Mouse (Mus musculus): ENCODE results near the gene Srrm1.
"Not testable (repeated sequence)": the region's sequence is repeated elsewhere in the genome, so short reads cannot be mapped to it uniquely, and the experiment has no call there.

The Srrm1 gene

DNA sequence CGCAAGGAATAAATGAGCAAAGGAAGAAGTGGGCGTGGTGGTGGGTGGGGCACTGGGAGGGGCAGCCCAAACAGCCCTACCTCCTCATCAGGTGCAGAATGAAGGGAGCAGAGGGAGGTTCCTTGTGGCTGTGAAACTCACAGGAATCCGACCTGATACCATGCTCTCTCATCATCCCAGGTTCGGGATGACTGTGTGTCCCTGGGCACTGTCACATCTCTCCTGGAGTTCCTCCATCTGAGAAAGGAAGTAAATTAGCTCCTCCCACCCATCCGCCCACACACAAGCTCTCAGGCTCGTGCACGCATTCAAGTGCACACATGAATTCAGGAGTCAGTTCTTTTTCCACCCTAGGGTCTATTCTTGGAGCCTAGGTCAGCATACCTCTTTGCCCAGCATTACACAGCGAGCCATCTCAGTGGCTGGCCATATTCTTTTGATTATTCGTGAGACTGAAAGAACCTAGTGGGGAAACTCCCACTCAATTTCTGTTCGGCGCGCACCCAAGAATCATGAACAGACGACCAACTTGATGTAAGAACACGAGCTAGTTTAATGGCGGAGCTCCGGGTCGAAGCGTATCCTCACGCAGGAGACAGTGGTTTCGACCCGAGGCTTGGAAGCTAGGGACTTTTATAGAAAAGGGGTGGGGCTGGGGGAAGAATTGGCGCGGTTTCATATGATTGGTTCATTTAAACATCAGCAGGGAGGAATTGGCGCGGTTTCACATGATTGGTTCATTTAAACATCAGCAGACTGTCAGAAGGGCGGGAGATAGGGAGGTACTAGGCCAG lies 52.7 kb downstream of the Srrm1 start:
- no peak for DNase-seq (ENCODE audit: low read depth)

DNA sequence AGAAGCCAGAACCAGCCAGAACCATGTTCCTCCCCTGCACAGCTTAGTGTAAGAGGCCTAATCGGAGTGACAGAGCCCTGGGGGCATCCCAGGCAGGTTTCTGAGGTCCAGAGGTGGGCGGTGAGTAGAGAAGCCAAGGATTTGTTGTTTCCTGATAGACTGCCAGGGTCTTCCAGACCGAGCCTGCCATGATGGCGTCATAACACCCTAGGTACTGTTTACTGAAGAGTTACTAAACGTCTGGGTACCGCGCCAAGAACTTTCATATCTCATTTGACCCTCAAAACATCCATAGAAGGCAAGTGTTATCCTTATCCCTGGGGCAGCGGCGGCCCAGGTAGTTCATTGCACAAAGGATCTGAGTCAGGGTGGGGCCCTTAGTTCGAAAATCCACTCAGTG lies 54.4 kb downstream of the Srrm1 start:
- no peak for DNase-seq (ENCODE audit: low read depth)

DNA sequence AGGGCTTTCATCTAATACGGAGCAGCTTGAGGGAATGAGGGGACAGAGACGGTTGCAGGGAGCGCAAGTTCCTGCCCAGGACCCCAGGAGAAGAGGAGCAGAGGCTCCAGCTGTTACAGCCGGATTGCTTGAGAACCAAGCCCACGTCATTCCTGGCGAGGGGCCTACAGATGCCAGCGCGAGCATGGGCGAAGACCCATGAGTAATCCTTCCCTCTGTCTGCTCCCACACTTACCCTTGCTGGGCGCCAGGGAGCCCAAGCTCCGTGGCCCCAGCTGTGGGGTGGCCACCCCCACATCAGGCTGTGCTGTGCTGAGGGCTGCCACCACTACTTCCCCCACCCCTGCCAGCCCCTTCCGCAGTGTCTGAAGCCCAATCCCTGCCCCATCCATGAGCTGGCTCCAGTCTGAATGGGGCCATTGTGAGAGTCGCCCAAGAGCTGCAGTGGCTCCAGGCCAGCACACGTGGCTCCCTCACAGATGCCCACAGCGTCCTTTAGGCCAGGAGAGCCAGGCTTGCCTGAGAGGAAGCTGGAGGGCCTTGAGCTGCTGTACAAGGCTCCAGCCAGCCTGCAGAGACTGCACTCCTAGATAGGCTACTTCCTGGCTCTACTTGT lies 55.1 kb downstream of the Srrm1 start:
- no peak for DNase-seq (ENCODE audit: low read depth)

DNA sequence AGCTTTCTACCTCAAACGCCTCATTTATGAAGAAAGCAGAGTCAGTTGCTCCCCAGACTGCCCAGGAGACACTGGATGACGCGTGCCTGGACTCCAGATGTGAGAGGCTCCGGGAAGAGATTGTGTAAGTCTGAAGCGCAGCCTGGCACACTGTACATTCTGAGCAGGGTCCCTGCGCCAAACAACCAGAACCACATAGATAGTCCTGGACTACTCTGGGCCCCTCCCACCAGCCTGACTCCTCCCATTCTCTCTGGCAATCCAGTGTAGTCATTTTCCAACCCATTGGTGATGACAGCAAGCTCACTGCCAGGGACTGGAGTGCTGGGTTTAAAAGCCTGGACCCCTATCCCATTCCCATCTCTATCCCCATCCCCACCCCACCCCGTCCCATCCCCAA lies 56.0 kb downstream of the Srrm1 start:
- DNase-seq (ENCODE audit: low read depth), result no peak

DNA sequence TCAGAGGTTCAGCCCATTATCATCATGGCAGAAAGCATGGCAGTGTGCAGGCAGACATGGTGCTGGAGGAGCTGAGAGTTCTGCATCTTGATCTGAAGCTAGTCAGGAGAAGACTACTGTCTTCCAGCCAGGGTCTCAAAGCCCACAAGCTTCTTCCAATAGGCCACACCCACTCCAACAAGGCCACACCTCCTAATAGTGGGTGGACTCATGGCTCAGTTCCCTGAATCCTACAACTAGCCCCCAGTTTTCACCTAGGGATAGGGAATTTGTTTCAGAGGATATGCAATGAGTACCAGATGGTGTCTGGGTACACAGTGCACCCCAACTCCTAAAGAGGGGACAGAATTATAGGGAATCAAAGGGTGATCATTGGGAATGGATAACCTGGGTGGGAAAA lies 56.6 kb downstream of the Srrm1 start:
- no peak for DNase-seq (ENCODE audit: low read depth)

DNA sequence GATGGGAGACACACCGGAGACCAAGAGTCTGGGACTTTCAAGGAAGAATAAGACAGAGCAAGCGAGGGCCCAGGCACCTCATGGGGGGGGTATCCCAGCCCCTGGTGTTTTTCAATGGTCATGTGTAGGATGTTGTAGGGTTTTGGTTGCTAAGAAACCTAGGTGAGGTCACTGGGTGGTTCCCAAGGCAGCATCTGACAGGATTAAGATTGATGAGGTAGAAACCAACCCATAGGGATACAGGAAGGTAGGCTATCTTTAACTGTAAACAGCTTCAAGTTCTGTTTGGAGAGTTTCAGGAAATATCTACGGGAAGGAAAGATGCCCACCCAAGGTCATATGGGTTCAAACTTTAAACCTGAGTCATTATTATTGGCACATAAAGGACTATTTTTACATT lies 59.3 kb downstream of the Srrm1 start:
- DNase-seq (ENCODE audit: low read depth), result peak; percentile 42

DNA sequence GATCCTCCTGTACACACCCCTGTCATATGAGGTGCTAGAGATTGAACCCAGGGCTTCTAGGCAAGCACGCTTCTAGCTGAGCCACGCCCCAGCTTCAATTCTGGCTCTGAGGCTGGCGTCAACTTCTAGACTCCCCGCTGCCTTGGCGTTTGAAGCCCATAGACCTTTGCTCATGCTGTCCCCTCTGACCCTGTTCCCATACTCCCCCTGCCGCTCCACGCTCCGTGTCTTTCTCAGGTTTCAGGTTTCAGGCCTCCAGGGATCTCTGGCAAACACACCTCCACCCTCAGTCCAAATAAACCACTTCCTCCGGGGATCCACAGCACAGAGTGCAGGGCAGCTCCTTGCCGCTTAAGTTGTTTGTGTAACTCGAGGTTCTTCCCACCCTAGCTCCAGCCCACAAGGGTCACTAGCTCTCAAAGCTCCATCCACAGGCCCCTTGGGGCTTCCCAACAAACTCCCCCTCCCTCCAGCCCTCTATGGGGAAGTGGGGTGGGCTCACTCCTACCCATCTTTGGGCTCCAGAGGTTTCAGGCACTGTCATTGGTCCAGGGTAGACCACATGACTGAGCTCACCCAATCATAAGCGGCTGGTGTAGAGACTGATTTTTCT lies 60.5 kb downstream of the Srrm1 start:
- DNase-seq (ENCODE audit: low read depth), result peak; percentile 82

DNA sequence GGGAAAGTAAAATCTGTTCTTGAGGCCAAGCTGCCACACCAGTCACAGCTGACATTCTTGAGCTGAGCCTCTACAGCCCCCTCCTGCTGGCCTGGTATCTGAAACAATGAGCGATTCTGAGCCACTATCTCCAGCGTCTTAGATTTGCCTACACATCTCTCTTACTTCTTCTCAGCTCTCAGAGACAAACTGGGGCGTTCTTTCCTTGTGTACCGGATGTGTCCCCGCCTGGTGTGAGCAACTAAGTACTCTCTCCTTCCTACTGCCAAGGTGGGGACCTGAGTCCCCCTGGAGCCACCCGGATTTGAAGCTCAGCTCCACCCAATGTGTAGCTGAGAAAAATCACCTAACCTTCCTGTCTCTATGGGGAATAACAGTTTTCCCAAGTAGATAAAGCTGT lies 61.3 kb downstream of the Srrm1 start:
- DNase-seq (ENCODE audit: low read depth), result no peak

DNA sequence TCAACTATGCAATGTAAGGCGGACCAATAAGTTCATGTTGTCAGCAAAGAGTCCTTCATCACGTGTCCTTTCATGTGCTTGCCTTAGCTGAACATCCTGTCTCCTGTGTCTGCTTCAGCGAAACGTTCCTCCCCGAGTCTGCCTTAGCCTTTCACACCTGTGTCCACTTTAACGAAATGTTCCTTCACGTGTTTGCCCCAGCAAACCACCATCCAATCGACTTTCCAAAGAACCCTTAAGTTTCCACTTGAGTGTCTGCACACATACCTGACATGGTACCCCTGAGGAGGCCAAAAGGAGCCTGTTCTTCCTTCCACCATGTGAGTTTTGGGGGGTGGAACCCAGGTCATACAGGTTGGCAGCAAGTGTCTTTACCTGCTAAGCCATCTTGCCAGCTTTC lies 61.9 kb downstream of the Srrm1 start:
- no peak for DNase-seq (ENCODE audit: low read depth)

DNA sequence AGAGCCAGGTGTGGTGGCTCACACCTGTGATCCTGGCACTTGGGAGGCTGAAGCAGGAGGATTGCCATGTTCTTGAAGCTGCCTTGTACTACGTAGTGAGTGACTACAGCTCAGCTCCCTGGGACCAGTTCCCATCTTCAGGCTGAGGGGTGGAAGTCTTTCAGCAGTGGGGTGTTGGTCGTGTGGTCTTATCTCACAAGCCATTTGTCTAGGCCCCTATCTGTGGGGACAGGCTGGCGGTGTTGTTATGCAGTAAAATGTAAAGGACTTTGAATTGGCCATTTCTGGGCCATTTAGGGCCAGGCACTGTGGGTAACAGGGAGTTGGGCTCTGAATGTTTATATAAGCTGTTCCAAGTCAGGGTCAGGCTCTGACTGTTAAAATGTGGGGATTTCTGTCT lies 65.1 kb downstream of the Srrm1 start:
- DNase-seq (ENCODE audit: low read depth), result peak; percentile 35

DNA sequence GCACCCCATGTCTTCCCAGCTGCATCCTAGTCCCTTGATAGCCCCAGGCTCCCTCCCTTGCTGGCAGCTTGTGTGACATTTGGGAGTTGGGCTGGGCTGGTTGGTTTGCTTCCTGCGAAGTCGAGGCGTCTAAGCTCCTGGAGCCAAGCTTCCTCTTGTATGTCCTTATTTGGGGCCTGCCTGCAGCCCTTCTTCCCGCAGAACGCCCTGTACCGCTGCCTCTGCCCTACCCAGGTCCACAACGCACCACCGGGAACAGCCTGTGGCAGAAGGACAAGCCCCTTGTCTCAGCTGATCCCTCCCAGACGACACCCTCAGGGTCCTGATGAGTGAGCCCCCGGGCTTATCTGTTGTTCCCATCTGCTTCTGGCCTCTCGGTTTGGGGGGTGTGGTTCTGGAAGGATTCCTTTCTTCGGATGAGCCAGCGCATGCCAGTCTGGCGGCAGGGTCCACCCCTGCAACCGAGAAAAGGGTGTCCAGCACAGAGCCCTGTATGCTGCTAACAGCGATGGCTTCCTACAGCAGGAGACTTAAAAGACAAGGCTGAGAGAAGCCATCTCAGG lies 66.2 kb downstream of the Srrm1 start:
- peak; percentile 48 for DNase-seq (ENCODE audit: low read depth)

DNA sequence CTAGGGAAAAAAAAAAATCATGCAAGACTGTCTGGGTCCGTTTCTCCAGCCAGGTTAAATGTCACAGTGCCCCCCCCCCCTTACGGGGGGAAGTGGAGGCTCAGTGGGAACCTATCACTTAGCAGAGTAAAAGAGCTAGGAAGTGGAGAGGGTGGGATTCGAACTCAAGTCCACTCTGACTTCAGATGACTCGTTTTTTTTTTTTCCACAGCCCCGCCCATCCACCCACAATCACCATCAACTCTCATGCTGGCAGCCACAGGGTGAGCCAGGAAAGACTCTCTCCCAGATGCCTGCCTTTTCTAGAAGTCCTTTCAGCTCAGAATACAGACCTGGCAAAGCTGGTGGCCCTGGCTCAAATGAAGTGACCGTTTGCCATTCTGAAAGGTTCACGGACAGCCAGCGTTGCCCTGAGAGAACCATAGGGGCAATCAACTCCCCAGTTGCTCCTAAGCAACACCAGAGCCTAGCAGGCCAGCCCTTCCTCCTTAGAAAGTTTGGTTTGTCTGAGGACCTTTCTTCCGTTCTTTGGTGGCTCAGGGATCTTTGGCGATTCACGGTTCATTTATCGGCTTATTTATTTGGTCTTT lies 67.0 kb downstream of the Srrm1 start:
- no peak for DNase-seq (ENCODE audit: low read depth)

DNA sequence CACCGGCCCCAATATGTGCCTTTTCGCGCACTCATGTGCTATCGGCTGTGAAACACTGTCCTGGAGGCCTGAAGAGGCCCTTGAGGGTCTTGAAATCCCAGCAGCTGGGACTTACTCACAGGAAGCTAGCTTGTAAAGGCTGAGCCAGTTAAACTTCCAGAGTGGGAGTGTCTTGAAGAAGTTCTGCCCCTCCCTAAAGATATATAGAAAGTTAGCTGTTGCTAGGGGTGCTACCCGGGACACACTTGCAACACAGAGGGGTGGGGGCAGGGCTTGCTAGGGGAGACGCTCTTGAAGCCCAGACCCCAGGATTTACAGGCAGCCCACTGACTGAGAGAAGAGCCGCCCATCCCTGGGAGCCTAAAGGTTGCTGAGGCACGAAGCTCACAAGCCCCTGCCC lies 67.7 kb downstream of the Srrm1 start:
- DNase-seq (ENCODE audit: low read depth), result no peak

DNA sequence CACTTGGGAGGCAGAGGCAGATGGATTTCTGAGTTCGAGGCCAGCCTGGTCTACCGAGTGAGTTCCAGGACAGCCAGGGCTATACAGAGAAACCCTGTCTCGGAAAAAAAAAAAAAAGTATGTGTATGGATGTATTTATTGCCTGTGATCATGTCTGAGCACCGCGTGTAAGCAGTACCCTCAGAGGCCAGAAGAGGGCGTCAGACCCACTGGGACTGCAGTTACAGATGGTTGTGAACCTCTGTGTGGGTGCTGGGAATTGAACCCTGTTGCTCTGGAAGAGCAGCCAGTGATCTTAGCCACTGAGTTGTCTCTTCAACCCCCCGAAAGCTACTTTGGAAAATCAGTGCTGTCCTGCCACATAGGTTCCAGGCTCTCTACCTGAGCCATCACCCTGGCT lies 69.2 kb downstream of the Srrm1 start:
- DNase-seq (ENCODE audit: low read depth), result no peak

DNA sequence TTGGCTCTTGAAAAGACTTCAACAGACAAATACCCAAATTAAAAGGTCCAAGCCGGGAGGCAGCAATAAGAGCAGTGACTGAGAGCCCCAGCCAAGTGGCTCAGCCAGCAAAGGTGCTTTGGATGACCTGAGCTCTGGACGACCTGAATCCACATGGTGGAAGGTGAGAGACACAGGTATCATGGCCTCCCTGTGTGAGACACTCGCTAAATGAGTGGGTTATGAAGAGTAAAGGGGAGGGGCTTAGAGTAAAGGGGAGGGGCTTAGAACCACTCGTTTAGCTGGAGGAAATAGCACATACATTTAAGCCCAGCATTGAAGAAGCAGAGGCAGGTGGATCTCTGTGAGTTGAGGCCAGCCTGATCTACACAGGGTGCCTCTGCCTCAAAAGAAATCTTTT lies 69.7 kb downstream of the Srrm1 start:
- DNase-seq (ENCODE audit: low read depth), result no peak

DNA sequence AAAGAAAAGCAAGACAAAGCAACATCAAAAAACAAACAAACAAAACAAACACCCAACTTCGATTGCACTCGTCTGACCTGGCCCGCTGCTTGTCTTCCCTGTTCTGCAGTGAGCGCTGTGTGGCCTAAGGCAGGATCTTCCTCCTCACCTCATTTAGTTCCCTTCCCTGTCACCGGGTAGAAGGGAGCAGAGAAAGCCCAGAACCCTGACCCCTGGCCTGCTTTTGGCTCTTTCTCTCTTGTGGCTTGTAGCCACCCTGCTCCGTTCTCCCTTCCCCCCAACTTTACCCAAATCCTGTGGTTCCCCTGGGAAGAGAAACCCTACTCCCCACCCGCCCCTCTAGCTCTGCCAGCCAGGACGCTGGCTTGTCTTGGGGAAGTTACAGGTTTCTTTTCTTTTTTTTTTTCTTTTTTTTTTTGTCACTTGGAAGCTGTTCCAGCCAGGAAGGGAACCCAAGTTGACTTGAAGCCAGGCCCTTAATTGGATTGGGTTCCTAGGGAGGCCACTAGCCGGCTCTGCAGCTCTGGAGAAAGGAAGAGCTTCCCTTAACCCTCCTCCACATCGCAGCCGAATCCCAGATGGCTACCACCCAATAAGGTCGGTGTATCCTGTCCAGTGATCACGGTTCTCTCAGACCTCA lies 70.3 kb downstream of the Srrm1 start:
- no peak for DNase-seq (ENCODE audit: low read depth)

DNA sequence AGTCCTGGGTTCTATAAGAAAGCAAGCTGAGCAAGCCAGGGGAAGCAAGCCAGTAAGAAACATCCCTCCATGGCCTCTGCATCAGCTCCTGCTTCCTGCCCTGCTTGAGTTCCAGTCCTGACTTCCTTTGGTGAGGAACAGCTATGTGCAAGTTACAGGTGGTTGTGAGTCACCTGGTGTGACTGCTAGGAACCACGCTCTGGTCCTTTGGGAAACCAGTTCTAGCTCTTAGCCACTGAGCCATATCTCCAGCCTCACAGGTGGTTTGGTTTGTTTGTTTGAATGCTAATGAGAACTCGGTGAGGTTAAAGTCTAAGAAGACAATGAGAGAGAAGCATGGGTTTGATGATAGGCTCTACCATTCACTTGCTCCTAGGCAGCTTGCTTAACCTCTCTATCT lies 73.1 kb downstream of the Srrm1 start:
- DNase-seq (ENCODE audit: low read depth), result not testable (repeated sequence)

DNA sequence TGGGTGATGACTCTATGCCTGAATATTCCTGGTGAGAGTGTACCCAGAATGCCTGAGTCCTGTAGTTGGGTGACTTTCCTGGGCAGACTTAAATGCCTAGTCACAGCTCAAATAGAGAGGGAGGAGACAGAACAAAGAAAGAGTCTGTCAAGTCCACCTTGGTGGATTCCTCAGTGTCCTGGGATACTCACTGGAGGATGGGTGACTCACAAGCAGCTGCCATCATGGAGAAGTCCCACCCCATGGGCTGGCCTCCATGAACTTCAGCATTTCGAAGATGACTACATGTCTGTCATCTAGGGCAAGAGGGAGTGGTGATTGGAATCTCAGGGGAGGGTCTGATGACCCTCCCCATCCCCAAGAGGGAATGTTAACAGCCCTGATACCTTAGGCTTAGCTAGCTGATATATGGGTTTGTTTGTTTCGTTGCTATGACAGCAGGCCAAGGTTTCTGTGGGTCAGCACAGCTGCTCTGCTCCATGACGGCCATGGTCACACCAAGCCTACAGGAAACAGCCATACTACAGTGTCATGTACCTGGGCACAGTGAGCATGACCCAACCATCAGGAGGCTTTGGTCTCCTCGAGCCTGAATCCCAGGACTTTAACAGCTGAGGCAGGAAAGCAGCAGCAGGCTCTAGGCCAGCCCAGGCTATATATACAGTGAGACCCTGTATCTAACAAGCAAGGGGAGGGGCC lies 76.3 kb downstream of the Srrm1 start:
- DNase-seq (ENCODE audit: low read depth), result no peak

DNA sequence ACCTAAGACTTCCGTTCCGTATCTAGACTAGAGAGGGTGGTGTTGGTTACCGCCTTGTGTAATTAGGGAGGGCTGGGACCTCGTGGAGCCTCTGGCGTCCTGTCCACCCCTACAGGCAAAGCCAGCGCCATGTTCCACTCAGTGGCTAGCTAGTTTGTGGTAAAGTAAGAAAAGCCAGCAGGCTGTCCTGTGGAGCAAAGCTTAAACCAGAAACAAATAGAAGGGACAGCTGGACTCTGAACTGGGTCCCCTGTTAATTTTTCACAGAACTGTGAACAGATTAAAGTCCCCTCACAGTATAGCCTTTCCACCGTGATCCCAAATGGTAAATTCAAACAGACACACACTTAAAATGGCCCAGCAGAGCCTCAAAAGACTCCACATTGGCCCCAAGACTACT lies 78.4 kb downstream of the Srrm1 start:
- DNase-seq (ENCODE audit: low read depth), result no peak

DNA sequence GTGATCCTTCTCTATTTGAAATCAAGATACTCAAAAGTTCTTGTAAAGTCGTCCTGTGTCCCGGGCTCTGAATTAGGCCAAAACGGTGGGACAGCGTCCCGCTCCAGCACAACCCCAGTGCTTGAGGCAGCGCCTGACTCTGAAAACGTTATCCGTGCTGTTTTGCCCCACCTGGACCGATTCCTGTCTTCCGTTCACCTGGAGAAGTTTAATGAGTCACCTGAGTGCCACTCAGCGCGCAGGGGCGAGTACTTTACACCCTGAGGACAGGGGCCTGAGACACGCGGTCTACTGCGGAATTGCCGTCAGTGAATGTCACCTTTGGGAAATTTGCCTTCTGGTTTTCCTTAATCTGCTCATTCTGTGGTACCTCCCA lies 79.8 kb downstream of the Srrm1 start:
- DNase-seq (ENCODE audit: low read depth), result no peak

DNA sequence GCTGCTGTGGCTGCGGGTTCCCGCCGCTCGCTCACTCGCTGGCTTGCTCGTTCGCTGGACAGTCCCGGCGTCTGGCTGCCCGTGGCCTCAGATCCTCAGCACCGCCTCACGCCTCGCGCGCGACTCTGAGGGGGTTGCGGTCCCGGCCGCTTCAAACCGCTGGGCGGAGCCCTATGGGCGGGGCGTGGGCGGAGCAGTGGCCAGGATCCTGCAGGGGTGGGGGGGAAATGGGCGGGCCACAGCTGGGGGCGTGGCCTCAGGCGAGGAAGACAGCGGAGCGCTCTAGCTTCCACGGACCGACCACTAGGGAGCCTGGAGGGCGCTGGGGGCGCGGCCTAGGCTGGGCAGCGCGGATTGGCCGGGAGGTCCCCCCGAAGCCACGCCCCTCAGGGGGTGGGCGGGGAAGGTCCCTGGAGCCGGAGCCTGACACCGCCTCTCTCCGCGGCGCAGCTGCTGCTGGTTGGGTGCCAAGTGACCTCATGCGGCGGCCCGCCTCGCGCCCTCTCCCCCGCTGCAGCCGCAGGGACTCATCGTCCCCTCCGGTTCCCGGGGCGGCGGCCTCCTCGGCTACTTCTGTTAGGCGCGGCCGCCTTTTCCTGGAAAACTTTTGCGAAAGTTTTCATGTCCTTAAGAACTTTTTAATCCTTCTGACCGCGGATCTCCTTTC lies 80.3 kb downstream of the Srrm1 start, which contains the start of gene Clic4:
Gene Clic4 (minus strand): TSS at position 175 of the 667 bp plus-strand sequence.
- DNase-seq (ENCODE audit: low read depth), result peak; percentile 99
